8 mouse cellular contexts compared by ENCODE assay signal in genomic region chr7:19272173-19272764, GRCm38 (mm10). TPM values are rescaled to one million over a fixed set of nuclear protein-coding genes. Genes with fewer than 3 reads are reported as not detected.
DNase-seq lines count a peak whose midpoint lies in the region; ATAC-seq and TF ChIP-seq lines count a peak whose summit lies in the region.

No protein-coding gene starts in this region.

- TF ChIP-seq POLR2A in cortical plate, adult 2 months (IDR thresholded peaks at IDR 0.05; ENCODE audit: extremely low read depth, insufficient read depth, low read length): no peak

- H3K4me3 ChIP-seq in C2C12 (ENCODE audit: insufficient read depth, poor library complexity, severe bottlenecking): peak overlapping the region; percentile 74
- H3K4me3 ChIP-seq in cortical plate, adult 2 months (ENCODE audit: insufficient read depth, low read length): peak overlapping the region; percentile 56
- peak overlapping the region; percentile 95 for H3K4me3 ChIP-seq in heart, embryonic 11.5 days (ENCODE audit: low read depth, low read length)
- H3K4me3 ChIP-seq in kidney, embryonic 15.5 days (replicated peaks): peak overlapping the region; percentile 98

- peak overlapping the region; percentile 89 for H3ac ChIP-seq in C2C12 (ENCODE audit: control insufficient read depth, insufficient read length, low read depth)

- peaks cover 32% of the 10 kb centered on the region for H3K79me3 ChIP-seq in C2C12 (ENCODE audit: low read depth)

- peaks cover 10% of the 10 kb centered on the region for H3K36me3 ChIP-seq in C2C12 (ENCODE audit: control insufficient read depth, insufficient read depth)
- no peaks in the 10 kb centered on the region for H3K36me3 ChIP-seq in heart, embryonic 11.5 days (ENCODE audit: control insufficient read depth, insufficient read depth, low read length)
- H3K36me3 ChIP-seq in kidney, embryonic 15.5 days: peaks cover 11% of the 10 kb centered on the region

- WGBS in heart, embryonic 11.5 days (ENCODE audit: insufficient replicate concordance): under 1% methylated on average over 36 of the region's 36 CpGs
- WGBS in kidney, embryonic 15.5 days: 1% methylated on average over 31 of the region's 36 CpGs

- TF ChIP-seq CTCF in C2C12 (IDR thresholded peaks at IDR 0.05; ENCODE audit: control insufficient read depth, insufficient read depth, insufficient read length): no peak
- no peak for TF ChIP-seq CTCF in cortical plate, adult 2 months (IDR thresholded peaks at IDR 0.05; ENCODE audit: extremely low read depth, insufficient read depth, low read length)

- no peaks in the 10 kb centered on the region for H3K9me3 ChIP-seq in heart, embryonic 11.5 days (replicated peaks; ENCODE audit: control insufficient read depth, low read length)
- no peaks in the 10 kb centered on the region for H3K9me3 ChIP-seq in kidney, embryonic 15.5 days (replicated peaks)

- peak overlapping the region; percentile 98 for H3K9ac ChIP-seq in heart, embryonic 11.5 days (ENCODE audit: low read depth, low read length)
- H3K9ac ChIP-seq in kidney, embryonic 15.5 days: peak overlapping the region; percentile 94

- no peaks in the 10 kb centered on the region for H3K27me3 ChIP-seq in C2C12 (ENCODE audit: control insufficient read depth, insufficient read depth, insufficient read length)
- no peaks in the 10 kb centered on the region; the same call in 1 of the 2 replicates for H3K27me3 ChIP-seq in heart, embryonic 11.5 days (ENCODE audit: control insufficient read depth, insufficient read depth, low read length)
- peaks cover 4% of the 10 kb centered on the region; the same call in 1 of the 2 replicates for H3K27me3 ChIP-seq in kidney, embryonic 15.5 days

- H3K4me2 ChIP-seq in heart, embryonic 11.5 days: peak overlapping the region; percentile 86
- peak overlapping the region; percentile 96 for H3K4me2 ChIP-seq in kidney, embryonic 15.5 days

- peak; percentile 82 for DNase-seq in T-cell, adult 2 months (ENCODE audit: low spot score)
- DNase-seq in lung, postnatal 36 days: peak; percentile 93
- peak; percentile 59 for DNase-seq in right cerebral cortex, postnatal 4 days
- DNase-seq in layer of hippocampus, adult 11-12 months (ENCODE audit: low spot score): no peak

- ATAC-seq in heart, embryonic 11.5 days (replicated peaks; ENCODE audit: insufficient number of reproducible peaks, low FRiP score, low TSS enrichment): peak; percentile 60
- peak; percentile 73 for ATAC-seq in kidney, embryonic 15.5 days (replicated peaks; ENCODE audit: low FRiP score)

- no peak overlapping the region for H3K27ac ChIP-seq in cortical plate, adult 2 months (ENCODE audit: insufficient read depth, low read length)
- peak overlapping the region; percentile 98 for H3K27ac ChIP-seq in heart, embryonic 11.5 days (ENCODE audit: low read depth, low read length)
- peak overlapping the region; percentile 98 for H3K27ac ChIP-seq in kidney, embryonic 15.5 days

- H3K79me2 ChIP-seq in C2C12 (ENCODE audit: control insufficient read depth, insufficient read depth): peaks cover 44% of the 10 kb centered on the region

- H3K4me1 ChIP-seq in cortical plate, adult 2 months (ENCODE audit: control insufficient read depth, insufficient read depth, low read length): no peaks in the 10 kb centered on the region
- H3K4me1 ChIP-seq in heart, embryonic 11.5 days (ENCODE audit: control insufficient read depth, insufficient read depth, low read length): peaks cover 21% of the 10 kb centered on the region
- H3K4me1 ChIP-seq in kidney, embryonic 15.5 days: peaks cover 39% of the 10 kb centered on the region

TF ChIP-seq in C2C12, 6 proteins besides CTCF, POLR2A, EP300 and RAD21:
- TF ChIP-seq MYOD1 (IDR thresholded peaks at IDR 0.05; ENCODE audit: control insufficient read depth, insufficient read length, low read depth) (no peak), CEBPB (IDR thresholded peaks at IDR 0.05; ENCODE audit: low read depth) (peak; percentile 36), MAX (IDR thresholded peaks at IDR 0.05) (no peak)

RNA-seq across cellular contexts. Expression of gene Vasp, which starts 0.7 kb away (rescaled TPM):
- polyA plus RNA-seq in C2C12 (2012; fragmentation: generic; extraction: Trizol): 145 TPM
- 15.3 and 16.5 TPM in 2 replicates for polyA plus RNA-seq in cortical plate, adult 2 months (2012; rRNA removed)
- 61.9 and 102 TPM in 2 replicates for polyA plus RNA-seq in heart, embryonic 11.5 days (2014; fragmentation: Nextera tagmentation; extraction: Ambion mirVana)
- polyA plus RNA-seq in kidney, embryonic 15.5 days (2015; fragmentation: Nextera tagmentation; extraction: Ambion mirVana): 87.4 and 89.8 TPM in 2 replicates

RNA-seq across cellular contexts. Expression of gene Ppm1n, which starts 7.6 kb away (rescaled TPM):
- polyA plus RNA-seq in C2C12 (2012; fragmentation: generic; extraction: Trizol): 0.05 TPM
- 0.21 and 0.23 TPM in 2 replicates for polyA plus RNA-seq in cortical plate, adult 2 months (2012; rRNA removed)
- polyA plus RNA-seq in heart, embryonic 11.5 days (2014; fragmentation: Nextera tagmentation; extraction: Ambion mirVana): 0.34 TPM in 1 of 2 replicates, not detected in the other
- polyA plus RNA-seq in kidney, embryonic 15.5 days (2015; fragmentation: Nextera tagmentation; extraction: Ambion mirVana): 0.13 TPM in 1 of 2 replicates, not detected in the other

RNA-seq across cellular contexts. Expression of gene Rtn2, which starts 10.2 kb away (rescaled TPM):
- polyA plus RNA-seq in C2C12 (2012; fragmentation: generic; extraction: Trizol): 107 TPM
- 140 TPM in 2 replicates for polyA plus RNA-seq in cortical plate, adult 2 months (2012; rRNA removed)
- 25.3 and 31.2 TPM in 2 replicates for polyA plus RNA-seq in heart, embryonic 11.5 days (2014; fragmentation: Nextera tagmentation; extraction: Ambion mirVana)
- polyA plus RNA-seq in kidney, embryonic 15.5 days (2015; fragmentation: Nextera tagmentation; extraction: Ambion mirVana): 8.3 and 9.2 TPM in 2 replicates

RNA-seq across cellular contexts. Expression of gene Fosb, which starts 37.6 kb away (rescaled TPM):
- 1.4 TPM for polyA plus RNA-seq in C2C12 (2012; fragmentation: generic; extraction: Trizol)
- 5.1 and 7.1 TPM in 2 replicates for polyA plus RNA-seq in cortical plate, adult 2 months (2012; rRNA removed)
- polyA plus RNA-seq in heart, embryonic 11.5 days (2014; fragmentation: Nextera tagmentation; extraction: Ambion mirVana): 0.11 and 0.17 TPM in 2 replicates
- polyA plus RNA-seq in kidney, embryonic 15.5 days (2015; fragmentation: Nextera tagmentation; extraction: Ambion mirVana): 0.09 and 0.26 TPM in 2 replicates

RNA-seq across cellular contexts. Expression of gene Opa3, which starts 44.1 kb away (rescaled TPM):
- 27.5 TPM for polyA plus RNA-seq in C2C12 (2012; fragmentation: generic; extraction: Trizol)
- 41.0 and 41.5 TPM in 2 replicates for polyA plus RNA-seq in cortical plate, adult 2 months (2012; rRNA removed)
- 41.2 and 41.6 TPM in 2 replicates for polyA plus RNA-seq in heart, embryonic 11.5 days (2014; fragmentation: Nextera tagmentation; extraction: Ambion mirVana)
- 38.8 and 40.5 TPM in 2 replicates for polyA plus RNA-seq in kidney, embryonic 15.5 days (2015; fragmentation: Nextera tagmentation; extraction: Ambion mirVana)
